Mouse (Mus musculus): ENCODE results near the gene Gm48552. TPM values are rescaled to one million over a fixed set of nuclear protein-coding genes. Genes with fewer than 3 reads are reported as not detected.

Gene Gm48552
- polyA plus RNA-seq, 1 experiment from 2014 or later: 3.8 TPM

GRCm38 (mm10) chr10:81403511-81403910, 14.7 kb downstream of the Gm48552 start:
- Histone ChIP-seq H3K27ac (peak overlapping the region; percentile 97), H3K9ac (peak overlapping the region; percentile 30; the same call in 1 of the 2 replicates), H3K4me1 (peaks cover 67% of the 10 kb centered on the region), H3K36me3 (peaks cover 47% of the 10 kb centered on the region), H3K9me3 (no peaks in the 10 kb centered on the region), H3K27me3 (peaks cover 28% of the 10 kb centered on the region), H3K4me2 (replicated peaks) (peak overlapping the region; percentile 39; the same call in 1 of the 2 replicates), H3K4me3 (no peak overlapping the region)
- ATAC-seq (ENCODE audit: insufficient number of reproducible peaks, insufficient read depth, low FRiP score, low TSS enrichment): no peak
- WGBS: 59% methylated on average over 10 of the region's 10 CpGs

DNA sequence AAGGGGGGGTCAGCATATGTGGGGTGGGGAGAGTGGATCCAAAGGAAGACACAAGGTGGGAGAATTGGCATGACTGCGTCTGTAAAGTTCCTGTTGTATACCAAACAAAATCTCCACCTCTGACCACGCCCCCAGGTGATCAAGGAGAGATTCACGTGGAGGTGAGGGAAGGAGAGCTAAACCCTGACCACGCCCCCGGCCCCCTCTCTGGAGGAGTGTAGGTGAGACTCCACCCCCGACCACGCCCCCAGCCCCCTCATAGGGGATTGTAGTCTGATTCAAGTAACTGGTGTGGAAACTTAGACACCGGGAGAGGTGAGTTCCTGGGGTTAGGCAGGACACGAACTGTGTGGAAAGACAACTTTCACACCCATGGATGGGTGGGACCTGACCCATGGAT, 15.3 kb downstream of the Gm48552 start:
- 15% methylated on average over 9 of the region's 9 CpGs for WGBS
- Histone ChIP-seq H3K27ac (no peak overlapping the region), H3K36me3 (peaks cover 51% of the 10 kb centered on the region), H3K4me3 (no peak overlapping the region), H3K9ac (no peak overlapping the region), H3K4me1 (peaks cover 73% of the 10 kb centered on the region), H3K9me3 (no peaks in the 10 kb centered on the region), H3K4me2 (replicated peaks) (no peak overlapping the region), H3K27me3 (peaks cover 29% of the 10 kb centered on the region)
- no peak for ATAC-seq (ENCODE audit: insufficient number of reproducible peaks, insufficient read depth, low FRiP score, low TSS enrichment)

GRCm38 (mm10) chr10:81404720-81405119, 15.9 kb downstream of the Gm48552 start:
- ATAC-seq (ENCODE audit: insufficient number of reproducible peaks, insufficient read depth, low FRiP score, low TSS enrichment): no peak
- peak overlapping the region; percentile 60 for H3K27ac ChIP-seq
- H3K36me3 ChIP-seq: peaks cover 45% of the 10 kb centered on the region
- H3K4me2 ChIP-seq (replicated peaks): no peak overlapping the region
- 55% methylated on average over 18 of the region's 18 CpGs for WGBS
- H3K4me1 ChIP-seq: peaks cover 76% of the 10 kb centered on the region
- H3K27me3 ChIP-seq: peaks cover 29% of the 10 kb centered on the region
- peak overlapping the region; percentile 19; the same call in 1 of the 2 replicates for H3K9ac ChIP-seq
- no peak overlapping the region for H3K4me3 ChIP-seq
- H3K9me3 ChIP-seq: no peaks in the 10 kb centered on the region

DNA sequence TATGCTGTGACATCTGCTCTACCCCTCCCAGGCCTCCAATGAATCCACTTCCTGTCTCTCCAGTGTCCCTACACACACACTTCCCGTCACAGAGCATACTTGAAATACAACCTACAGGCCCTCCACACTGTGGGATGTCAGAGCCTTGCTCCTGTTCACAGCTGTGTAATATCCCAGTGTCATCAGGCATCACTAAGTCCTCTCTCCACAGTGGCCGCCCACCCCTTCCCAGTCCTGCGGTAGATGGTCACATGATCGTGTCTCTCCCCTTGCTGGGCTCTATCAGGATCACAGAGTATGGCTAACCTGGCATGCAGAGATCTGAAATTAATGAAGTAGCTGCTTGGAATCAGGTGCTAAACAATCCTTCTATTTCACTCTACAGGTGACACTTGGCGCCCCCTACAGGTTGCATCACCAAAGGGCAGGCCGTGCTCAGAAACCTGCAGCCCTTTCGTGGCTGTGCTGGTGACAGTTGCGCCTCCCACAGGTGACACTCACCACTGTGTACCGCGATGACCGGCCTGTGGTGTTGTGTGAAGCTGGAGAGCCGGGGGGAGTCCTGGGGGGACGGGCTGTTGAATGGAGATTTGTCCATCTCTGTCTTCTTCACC, 16.9 kb downstream of the Gm48552 start:
- H3K9me3 ChIP-seq: no peaks in the 10 kb centered on the region
- H3K9ac ChIP-seq: no peak overlapping the region
- peak overlapping the region; percentile 38; the same call in 1 of the 2 replicates for H3K4me2 ChIP-seq (replicated peaks)
- peaks cover 76% of the 10 kb centered on the region for H3K4me1 ChIP-seq
- H3K27ac ChIP-seq: no peak overlapping the region
- H3K36me3 ChIP-seq: peaks cover 35% of the 10 kb centered on the region
- H3K27me3 ChIP-seq: peaks cover 27% of the 10 kb centered on the region
- ATAC-seq (ENCODE audit: insufficient number of reproducible peaks, insufficient read depth, low FRiP score, low TSS enrichment): no peak
- 44% methylated on average over 13 of the region's 13 CpGs for WGBS
- no peak overlapping the region for H3K4me3 ChIP-seq

DNA sequence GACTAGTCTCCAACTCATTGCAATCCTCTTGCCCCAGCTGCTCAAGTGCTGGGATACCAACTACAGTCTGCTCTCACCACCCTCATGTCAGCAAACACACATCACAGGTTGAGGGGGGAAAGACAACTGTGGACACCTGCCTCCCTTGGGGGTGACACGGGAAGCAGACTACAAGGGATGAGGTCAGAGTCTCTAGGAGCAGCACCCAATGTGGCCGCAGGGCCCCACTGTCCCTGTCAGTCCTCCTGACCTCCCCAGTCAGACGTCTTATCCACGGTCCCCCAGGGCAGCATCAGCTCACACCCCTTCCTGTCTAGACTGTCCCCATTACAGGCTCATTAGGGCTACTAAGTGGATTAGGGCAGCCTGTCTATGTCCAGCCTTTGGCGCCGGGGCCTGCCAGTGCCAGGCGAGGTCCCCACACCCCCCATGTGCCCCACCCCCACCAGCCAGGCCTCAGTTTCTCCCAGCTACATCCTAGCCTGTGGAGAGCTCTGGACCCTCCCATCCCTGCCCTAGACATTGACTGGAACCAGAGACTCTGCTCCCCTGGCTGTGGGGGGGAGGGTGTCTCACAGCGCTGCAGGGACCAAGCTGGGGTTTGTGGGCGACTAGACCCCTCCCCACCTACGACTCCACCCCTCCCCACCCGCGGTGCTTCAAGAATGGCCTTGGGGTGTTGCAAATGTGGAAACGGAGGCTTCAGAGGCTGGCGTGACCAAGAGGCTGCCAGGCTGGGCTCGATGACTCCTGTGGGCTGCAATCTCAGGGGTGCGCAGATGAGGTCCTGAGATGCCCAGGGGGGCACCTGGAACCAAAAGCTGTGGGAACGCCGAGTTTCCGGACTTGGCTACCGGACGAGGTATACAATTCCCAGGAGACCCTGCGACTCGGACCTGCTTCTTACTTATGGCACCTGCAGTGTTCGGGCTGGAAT, 18.0 kb downstream of the Gm48552 start:
- Histone ChIP-seq H3K36me3 (peaks cover 35% of the 10 kb centered on the region), H3K27me3 (peaks cover 27% of the 10 kb centered on the region), H3K4me3 (peak overlapping the region; percentile 15), H3K27ac (peak overlapping the region; percentile 54; the same call in 1 of the 2 replicates), H3K9ac (peak overlapping the region; percentile 33; the same call in 1 of the 2 replicates), H3K4me1 (peaks cover 70% of the 10 kb centered on the region), H3K9me3 (no peaks in the 10 kb centered on the region), H3K4me2 (replicated peaks) (peak overlapping the region; percentile 38)
- no peak for ATAC-seq (ENCODE audit: insufficient number of reproducible peaks, insufficient read depth, low FRiP score, low TSS enrichment)
- WGBS: 15% methylated on average over 24 of the region's 24 CpGs

GRCm38 (mm10) chr10:81407539-81408423, 19.0 kb downstream of the Gm48552 start:
- Histone ChIP-seq H3K9me3 (no peaks in the 10 kb centered on the region), H3K27ac (peak overlapping the region; percentile 54; the same call in 1 of the 2 replicates), H3K9ac (0 out of 2 replicates have a peak overlapping the region, but pooled peaks have one; percentile 33), H3K36me3 (peaks cover 35% of the 10 kb centered on the region), H3K27me3 (peaks cover 27% of the 10 kb centered on the region), H3K4me1 (peaks cover 70% of the 10 kb centered on the region), H3K4me3 (peak overlapping the region; percentile 15), H3K4me2 (replicated peaks) (peak overlapping the region; percentile 38)
- no peak for ATAC-seq (ENCODE audit: insufficient number of reproducible peaks, insufficient read depth, low FRiP score, low TSS enrichment)
- 21% methylated on average over 31 of the region's 31 CpGs for WGBS

GRCm38 (mm10) chr10:81408424-81408729, 19.6 kb downstream of the Gm48552 start:
- Histone ChIP-seq H3K9me3 (no peaks in the 10 kb centered on the region), H3K27me3 (peaks cover 27% of the 10 kb centered on the region), H3K4me2 (replicated peaks) (peak overlapping the region; percentile 38; the same call in 1 of the 2 replicates), H3K27ac (peak overlapping the region; percentile 54; the same call in 1 of the 2 replicates), H3K4me3 (no peak overlapping the region), H3K9ac (no peak overlapping the region), H3K4me1 (peaks cover 70% of the 10 kb centered on the region), H3K36me3 (peaks cover 35% of the 10 kb centered on the region)
- ATAC-seq (ENCODE audit: insufficient number of reproducible peaks, insufficient read depth, low FRiP score, low TSS enrichment): no peak
- WGBS: 42% methylated on average over 13 of the region's 13 CpGs

DNA sequence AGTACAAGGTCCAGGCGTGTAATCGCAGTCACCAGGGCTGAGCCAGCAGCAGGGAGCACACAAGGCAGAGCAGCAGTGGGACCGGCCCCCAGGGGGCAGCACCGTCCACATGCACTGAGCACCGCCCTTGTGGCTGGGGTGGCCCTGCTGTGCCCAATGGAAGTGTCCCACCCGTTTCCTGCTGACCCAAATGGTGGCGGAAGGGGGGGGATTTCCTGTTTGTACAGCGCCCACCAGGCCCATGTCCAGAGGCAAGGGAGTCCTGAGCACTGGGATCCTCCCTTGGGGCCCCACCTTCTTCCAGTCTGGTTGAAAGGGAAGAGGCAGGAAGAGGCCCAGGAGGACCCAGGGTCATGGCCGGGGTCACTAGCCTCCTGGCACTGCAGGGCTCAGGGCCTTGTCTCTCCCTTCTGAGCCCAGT, 20.1 kb downstream of the Gm48552 start:
- WGBS: 16% methylated on average over 9 of the region's 9 CpGs
- Histone ChIP-seq H3K36me3 (peaks cover 35% of the 10 kb centered on the region), H3K27me3 (peaks cover 27% of the 10 kb centered on the region)

GRCm38 (mm10) chr10:81409330-81409729, 20.5 kb downstream of the Gm48552 start:
- no peak overlapping the region for H3K9ac ChIP-seq
- H3K4me1 ChIP-seq: peaks cover 74% of the 10 kb centered on the region
- H3K27me3 ChIP-seq: peaks cover 27% of the 10 kb centered on the region
- H3K27ac ChIP-seq: 0 out of 2 replicates have a peak overlapping the region, but pooled peaks have one; percentile 42
- no peak for ATAC-seq (ENCODE audit: insufficient number of reproducible peaks, insufficient read depth, low FRiP score, low TSS enrichment)
- no peak overlapping the region; the same call in 1 of the 2 replicates for H3K4me2 ChIP-seq (replicated peaks)
- peaks cover 32% of the 10 kb centered on the region for H3K36me3 ChIP-seq
- no peak overlapping the region for H3K4me3 ChIP-seq
- 16% methylated on average over 8 of the region's 8 CpGs for WGBS
- H3K9me3 ChIP-seq: no peaks in the 10 kb centered on the region

More for the DNA sequence above, 20.1 kb downstream of the Gm48552 start:
- peaks cover 74% of the 10 kb centered on the region for H3K4me1 ChIP-seq
- H3K9ac ChIP-seq: no peak overlapping the region
- ATAC-seq (ENCODE audit: insufficient number of reproducible peaks, insufficient read depth, low FRiP score, low TSS enrichment): 0 out of 2 replicates have a peak, but pooled peaks have one; percentile 29
- 0 out of 2 replicates have a peak overlapping the region, but pooled peaks have one; percentile 54 for H3K27ac ChIP-seq
- H3K4me2 ChIP-seq (replicated peaks): no peak overlapping the region; the same call in 1 of the 2 replicates
- no peaks in the 10 kb centered on the region for H3K9me3 ChIP-seq
- no peak overlapping the region for H3K4me3 ChIP-seq

DNA sequence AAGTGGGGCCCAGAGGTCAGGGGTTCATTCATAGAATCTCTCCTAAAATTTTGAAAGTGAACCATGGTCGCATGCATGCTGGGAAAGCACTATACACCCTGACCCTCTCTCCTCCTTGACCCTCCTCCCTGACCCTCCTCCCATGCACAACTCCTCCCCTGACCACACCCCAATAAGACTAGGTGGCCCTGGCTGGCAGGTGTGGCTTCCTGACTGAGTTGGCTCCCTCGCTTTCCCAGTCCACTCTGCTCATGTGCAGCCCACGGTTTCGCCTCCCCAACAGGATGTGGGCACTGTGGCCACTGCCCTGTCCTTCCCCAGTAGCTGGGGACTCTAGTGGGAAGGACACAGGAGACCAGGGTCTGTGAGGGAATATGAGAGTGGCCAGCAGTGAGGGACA, 21.5 kb downstream of the Gm48552 start:
- Histone ChIP-seq H3K27me3 (peaks cover 20% of the 10 kb centered on the region), H3K9ac (no peak overlapping the region), H3K27ac (no peak overlapping the region; the same call in 1 of the 2 replicates), H3K36me3 (peaks cover 23% of the 10 kb centered on the region), H3K4me1 (peaks cover 78% of the 10 kb centered on the region), H3K4me2 (replicated peaks) (0 out of 2 replicates have a peak overlapping the region, but pooled peaks have one; percentile 9), H3K9me3 (no peaks in the 10 kb centered on the region), H3K4me3 (no peak overlapping the region)
- WGBS: 68% methylated on average over 4 of the region's 4 CpGs
- no peak for ATAC-seq (ENCODE audit: insufficient number of reproducible peaks, insufficient read depth, low FRiP score, low TSS enrichment)

- Histone ChIP-seq H3K4me3 (no peak overlapping the region), H3K9me3 (no peaks in the 10 kb centered on the region), H3K27me3 (peaks cover 20% of the 10 kb centered on the region), H3K9ac (no peak overlapping the region), H3K36me3 (peaks cover 17% of the 10 kb centered on the region), H3K4me2 (replicated peaks) (no peak overlapping the region), H3K27ac (peak overlapping the region; percentile 74), H3K4me1 (peaks cover 82% of the 10 kb centered on the region)
- ATAC-seq (ENCODE audit: insufficient number of reproducible peaks, insufficient read depth, low FRiP score, low TSS enrichment): no peak
- 75% methylated on average over 9 of the region's 9 CpGs for WGBS
These were observed 22.2 kb downstream of the Gm48552 start for GRCm38 (mm10) chr10:81410981-81411380.

Data from embryonic facial prominence, embryonic 12.5 days (tissue).